Mouse (Mus musculus): ENCODE results near the gene Tmod4. TPM values are rescaled to one million over a fixed set of nuclear protein-coding genes. Genes with fewer than 3 reads are reported as not detected.
"Not testable (repeated sequence)": the region's sequence is repeated elsewhere in the genome, so short reads cannot be mapped to it uniquely, and the experiment has no call there.

Gene Tmod4
- polyA plus RNA-seq, 1 experiment from 2014 or later = 1.9 TPM

DNA sequence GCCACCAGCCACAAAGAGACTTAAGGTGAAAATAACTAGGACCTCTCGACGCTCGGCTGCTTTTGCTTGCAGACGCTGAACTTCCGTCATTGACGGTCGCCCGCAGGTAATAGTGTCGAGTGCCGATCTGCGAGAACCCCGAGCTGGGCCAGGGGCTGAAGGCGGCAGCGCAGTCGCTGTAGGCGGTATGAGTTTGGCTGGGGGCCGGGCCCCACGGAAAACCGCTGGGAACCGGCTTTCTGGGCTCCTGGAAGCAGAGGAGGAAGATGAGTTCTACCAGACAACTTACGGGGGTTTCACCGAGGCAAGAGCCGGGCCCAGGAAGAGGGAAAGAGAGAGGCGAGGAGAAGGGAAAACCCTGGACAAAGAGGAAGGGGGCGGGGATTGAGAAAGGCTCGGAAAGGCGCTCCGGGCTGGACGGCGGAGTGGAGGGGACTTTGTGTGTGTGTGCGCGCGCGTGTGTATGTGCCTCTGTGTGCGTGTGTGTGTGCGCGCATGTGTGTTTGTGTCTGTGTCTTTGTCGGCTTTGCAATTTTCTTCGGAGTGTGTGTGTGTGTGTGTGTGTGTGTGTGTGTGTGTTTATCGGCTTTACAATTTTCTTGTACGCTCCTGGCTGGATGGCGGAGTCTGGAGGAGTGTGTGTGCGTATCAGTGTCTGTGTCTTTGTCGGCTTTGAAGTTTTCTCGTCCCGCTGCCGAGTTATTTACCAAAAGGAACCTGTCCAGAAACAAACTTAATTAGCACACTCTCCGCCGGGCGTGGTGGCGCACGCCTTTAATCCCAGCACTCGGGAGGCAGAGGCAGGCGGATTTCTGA, 13.2 kb upstream of the Tmod4 start, which contains the start of gene Vps72:
Gene Vps72 (plus strand): TSS at position 112 of the 816 bp plus-strand sequence.
- Histone ChIP-seq H3K27me3 (ENCODE audit: control insufficient read depth, insufficient read depth, low read length) (no peaks in the 10 kb centered on the region), H3K4me2 (ENCODE audit: low read depth, low read length) (peak within 1 kb of the TSS; percentile 66), H3K4me1 (ENCODE audit: control insufficient read depth, insufficient read depth, low read length) (peaks cover 8% of the 10 kb centered on the region), H3K27ac (ENCODE audit: low read length) (peak within 1 kb of the TSS; percentile 99), H3K36me3 (ENCODE audit: control insufficient read depth, insufficient read depth) (peaks cover 8% of the 10 kb centered on the region; the same call in 1 of the 2 replicates), H3K9ac (ENCODE audit: low read length) (peak within 1 kb of the TSS; percentile 94), H3K9me3 (replicated peaks; ENCODE audit: control insufficient read depth, low read length) (no peaks in the 10 kb centered on the region), H3K4me3 (ENCODE audit: low read length) (peak within 1 kb of the TSS; percentile 95)
- under 1% methylated on average over 53 of the region's 54 CpGs for WGBS
- ATAC-seq (replicated peaks; ENCODE audit: extremely low read depth, insufficient read depth, low FRiP score) = peak; percentile 69

DNA sequence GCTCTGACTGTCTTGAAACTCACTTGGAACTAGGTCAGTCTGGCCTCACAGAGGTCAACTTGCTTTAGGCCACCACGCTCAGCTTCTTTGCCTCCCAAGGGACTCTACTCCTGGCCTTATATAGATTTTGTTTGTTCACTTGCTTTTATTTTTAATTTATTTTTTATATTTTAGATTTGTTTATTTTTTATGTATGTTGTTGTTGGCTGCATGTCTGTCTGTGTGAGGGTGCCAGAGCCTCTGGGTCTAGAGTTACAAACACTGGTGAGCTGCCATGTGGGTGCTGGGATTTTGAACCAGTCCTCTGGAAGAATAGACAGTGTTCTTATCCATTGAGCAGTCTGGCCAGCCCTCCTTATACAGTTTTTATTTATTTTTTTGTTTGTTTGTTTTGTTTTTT, 11.5 kb upstream of the Tmod4 start:
- H3K27ac ChIP-seq (ENCODE audit: low read length) = no peak overlapping the region
- peaks cover 8% of the 10 kb centered on the region; the same call in 1 of the 2 replicates for H3K36me3 ChIP-seq (ENCODE audit: control insufficient read depth, insufficient read depth)
- 89% methylated on average over 1 of the region's 1 CpGs for WGBS
- no peak for ATAC-seq (replicated peaks; ENCODE audit: extremely low read depth, insufficient read depth, low FRiP score)
- no peak overlapping the region for H3K4me3 ChIP-seq (ENCODE audit: low read length)
- peaks cover 8% of the 10 kb centered on the region for H3K4me1 ChIP-seq (ENCODE audit: control insufficient read depth, insufficient read depth, low read length)
- peak overlapping the region; percentile 6; the same call in 1 of the 2 replicates for H3K9ac ChIP-seq (ENCODE audit: low read length)
- no peak overlapping the region for H3K4me2 ChIP-seq (ENCODE audit: low read depth, low read length)
- no peaks in the 10 kb centered on the region for H3K9me3 ChIP-seq (replicated peaks; ENCODE audit: control insufficient read depth, low read length)
- no peaks in the 10 kb centered on the region for H3K27me3 ChIP-seq (ENCODE audit: control insufficient read depth, insufficient read depth, low read length)

DNA sequence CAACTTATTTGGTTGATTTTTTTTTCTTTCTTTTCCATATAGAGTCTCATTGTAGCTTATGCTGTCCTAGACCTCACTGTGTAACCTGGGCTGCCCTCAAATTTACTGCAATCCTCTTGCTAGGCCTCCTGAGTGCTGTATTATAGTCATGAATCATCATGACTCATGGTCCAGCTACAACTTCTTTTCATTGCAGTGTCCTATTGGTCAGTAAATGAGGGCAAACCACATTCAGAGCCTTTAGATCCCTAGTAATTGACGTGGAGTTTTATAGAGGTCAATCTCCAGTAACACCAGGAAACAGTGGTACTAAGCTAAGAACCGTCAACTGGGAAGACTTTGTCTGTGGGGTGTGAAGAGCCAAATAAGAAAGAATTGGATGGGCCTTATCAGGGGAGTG, 6.5 kb upstream of the Tmod4 start:
- no peak overlapping the region for H3K9ac ChIP-seq (ENCODE audit: low read length)
- H3K4me3 ChIP-seq (ENCODE audit: low read length) = no peak overlapping the region
- H3K27me3 ChIP-seq (ENCODE audit: control insufficient read depth, insufficient read depth, low read length) = no peaks in the 10 kb centered on the region
- H3K36me3 ChIP-seq (ENCODE audit: control insufficient read depth, insufficient read depth) = peaks cover 52% of the 10 kb centered on the region
- H3K27ac ChIP-seq (ENCODE audit: low read length) = no peak overlapping the region
- 87% methylated on average over 2 of the region's 2 CpGs for WGBS
- no peak overlapping the region for H3K4me2 ChIP-seq (ENCODE audit: low read depth, low read length)
- H3K9me3 ChIP-seq (replicated peaks; ENCODE audit: control insufficient read depth, low read length) = no peaks in the 10 kb centered on the region
- ATAC-seq (replicated peaks; ENCODE audit: extremely low read depth, insufficient read depth, low FRiP score) = no peak
- H3K4me1 ChIP-seq (ENCODE audit: control insufficient read depth, insufficient read depth, low read length) = no peaks in the 10 kb centered on the region; the same call in 1 of the 2 replicates

DNA sequence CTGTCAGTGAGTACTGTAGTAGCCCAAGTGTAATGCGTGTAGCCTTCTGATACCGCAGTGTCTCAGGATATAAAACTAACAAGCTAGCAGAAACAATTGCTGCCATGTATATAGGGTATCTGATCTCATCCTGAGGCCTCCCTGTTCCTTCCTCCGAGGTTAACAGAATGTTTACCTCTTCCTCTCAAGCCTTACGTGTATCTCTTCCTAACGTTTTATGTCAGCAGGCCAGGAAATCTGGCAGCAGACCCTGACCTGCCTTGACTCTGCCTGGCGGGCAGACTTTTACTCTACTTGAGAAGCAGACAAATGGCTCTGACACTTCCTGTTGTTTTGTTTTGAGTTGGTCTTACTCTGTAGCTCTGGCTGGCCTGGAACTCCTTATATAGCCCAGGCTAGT, 2.7 kb upstream of the Tmod4 start:
- H3K4me1 ChIP-seq (ENCODE audit: control insufficient read depth, insufficient read depth, low read length) = peaks cover 15% of the 10 kb centered on the region
- ATAC-seq (replicated peaks; ENCODE audit: extremely low read depth, insufficient read depth, low FRiP score) = peak; percentile 71

DNA sequence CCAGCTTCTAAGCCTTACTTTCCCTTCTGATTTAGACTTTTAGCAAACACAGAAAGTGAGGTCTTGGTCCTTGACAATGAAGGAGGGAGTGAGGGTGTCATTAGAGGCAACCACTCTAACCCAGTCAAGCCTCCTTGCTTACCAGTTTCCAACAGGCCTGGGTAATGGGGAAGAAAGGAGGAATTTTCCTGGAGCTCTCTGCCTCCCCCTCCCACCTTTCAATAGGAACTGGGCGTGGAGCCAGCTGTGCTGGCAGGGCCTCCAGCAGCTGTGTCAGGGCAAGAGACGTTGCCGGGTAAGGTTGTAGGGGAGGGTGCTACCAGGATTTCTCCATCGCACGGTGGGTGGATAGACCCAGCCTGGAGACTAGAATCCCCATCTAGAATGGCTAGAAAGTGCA, 696 bp downstream of the Tmod4 start:
- peaks cover 29% of the 10 kb centered on the region for H3K36me3 ChIP-seq (ENCODE audit: control insufficient read depth, insufficient read depth)
- H3K9me3 ChIP-seq (replicated peaks; ENCODE audit: control insufficient read depth, low read length) = no peaks in the 10 kb centered on the region
- peak overlapping the region; percentile 73 for H3K27ac ChIP-seq (ENCODE audit: low read length)
- no peak overlapping the region for H3K4me3 ChIP-seq (ENCODE audit: low read length)
- no peak overlapping the region for H3K9ac ChIP-seq (ENCODE audit: low read length)
- H3K27me3 ChIP-seq (ENCODE audit: control insufficient read depth, insufficient read depth, low read length) = no peaks in the 10 kb centered on the region
- 11% methylated on average over 5 of the region's 5 CpGs for WGBS
- H3K4me1 ChIP-seq (ENCODE audit: control insufficient read depth, insufficient read depth, low read length) = peaks cover 19% of the 10 kb centered on the region
- ATAC-seq (replicated peaks; ENCODE audit: extremely low read depth, insufficient read depth, low FRiP score) = peak; percentile 52; the same call in 1 of the 2 replicates
- peak overlapping the region; percentile 35 for H3K4me2 ChIP-seq (ENCODE audit: low read depth, low read length)

More for the DNA sequence above, 2.7 kb upstream of the Tmod4 start:
- no peak overlapping the region for H3K9ac ChIP-seq (ENCODE audit: low read length)
- no peaks in the 10 kb centered on the region for H3K27me3 ChIP-seq (ENCODE audit: control insufficient read depth, insufficient read depth, low read length)
- peak overlapping the region; percentile 81 for H3K27ac ChIP-seq (ENCODE audit: low read length)
- no peak overlapping the region for H3K4me2 ChIP-seq (ENCODE audit: low read depth, low read length)
- H3K4me3 ChIP-seq (ENCODE audit: low read length) = no peak overlapping the region
- H3K36me3 ChIP-seq (ENCODE audit: control insufficient read depth, insufficient read depth) = peaks cover 45% of the 10 kb centered on the region
- no peaks in the 10 kb centered on the region for H3K9me3 ChIP-seq (replicated peaks; ENCODE audit: control insufficient read depth, low read length)
- WGBS = 61% methylated on average over 6 of the region's 6 CpGs

DNA sequence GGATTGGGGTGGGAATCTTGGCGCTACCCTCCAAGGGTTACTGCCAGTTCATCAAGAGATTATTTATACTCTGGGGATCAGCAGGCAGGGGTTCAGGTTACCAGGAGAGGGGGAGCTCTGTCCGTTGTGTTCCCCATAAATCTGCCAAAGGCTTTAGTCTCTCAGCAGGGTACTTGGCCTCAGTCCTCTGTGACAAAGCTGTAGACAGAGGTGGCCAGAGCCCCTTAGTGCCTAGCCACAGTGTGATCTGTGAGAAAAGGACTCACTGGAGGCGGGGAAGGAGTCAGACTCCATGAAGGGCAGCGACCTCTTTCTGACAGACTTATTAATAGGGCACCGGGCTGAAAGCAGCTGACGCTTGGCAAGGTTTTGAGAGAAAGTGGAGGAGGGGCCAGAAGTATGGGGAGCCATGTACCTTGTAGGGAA, 5.0 kb downstream of the Tmod4 start:
- no peak overlapping the region for H3K4me2 ChIP-seq (ENCODE audit: low read depth, low read length)
- no peak for ATAC-seq (replicated peaks; ENCODE audit: extremely low read depth, insufficient read depth, low FRiP score)
- H3K36me3 ChIP-seq (ENCODE audit: control insufficient read depth, insufficient read depth) = peaks cover 8% of the 10 kb centered on the region
- H3K27ac ChIP-seq (ENCODE audit: low read length) = no peak overlapping the region
- WGBS = 64% methylated on average over 6 of the region's 6 CpGs
- peaks cover 21% of the 10 kb centered on the region for H3K4me1 ChIP-seq (ENCODE audit: control insufficient read depth, insufficient read depth, low read length)
- no peaks in the 10 kb centered on the region for H3K9me3 ChIP-seq (replicated peaks; ENCODE audit: control insufficient read depth, low read length)
- no peaks in the 10 kb centered on the region for H3K27me3 ChIP-seq (ENCODE audit: control insufficient read depth, insufficient read depth, low read length)
- no peak overlapping the region for H3K9ac ChIP-seq (ENCODE audit: low read length)
- no peak overlapping the region for H3K4me3 ChIP-seq (ENCODE audit: low read length)

DNA sequence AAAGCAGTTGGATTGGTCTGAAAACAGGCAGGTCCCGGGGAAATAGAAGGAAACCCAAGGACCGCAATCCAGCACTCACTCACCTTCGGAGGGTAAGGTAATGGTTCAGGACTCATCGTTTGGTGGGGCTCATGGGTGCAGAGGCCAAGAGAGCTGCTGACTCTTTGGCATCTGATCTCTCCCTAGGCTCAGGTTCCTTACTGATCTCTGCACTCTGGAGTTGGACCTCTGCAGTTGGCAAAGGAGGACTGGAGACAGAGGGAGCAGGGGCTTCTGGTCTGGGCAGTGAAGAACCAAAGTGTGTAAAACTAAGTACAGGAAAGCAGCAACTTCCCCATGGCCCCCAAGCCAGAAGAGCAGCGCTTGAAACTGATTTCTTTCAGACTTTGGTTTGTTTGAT, 5.8 kb downstream of the Tmod4 start:
- no peaks in the 10 kb centered on the region for H3K27me3 ChIP-seq (ENCODE audit: control insufficient read depth, insufficient read depth, low read length)
- WGBS = 83% methylated on average over 5 of the region's 5 CpGs
- H3K27ac ChIP-seq (ENCODE audit: low read length) = no peak overlapping the region
- no peaks in the 10 kb centered on the region for H3K9me3 ChIP-seq (replicated peaks; ENCODE audit: control insufficient read depth, low read length)
- H3K4me2 ChIP-seq (ENCODE audit: low read depth, low read length) = no peak overlapping the region
- ATAC-seq (replicated peaks; ENCODE audit: extremely low read depth, insufficient read depth, low FRiP score) = no peak
- H3K36me3 ChIP-seq (ENCODE audit: control insufficient read depth, insufficient read depth) = peaks cover 8% of the 10 kb centered on the region
- H3K4me1 ChIP-seq (ENCODE audit: control insufficient read depth, insufficient read depth, low read length) = peaks cover 15% of the 10 kb centered on the region
- no peak overlapping the region for H3K4me3 ChIP-seq (ENCODE audit: low read length)
- no peak overlapping the region for H3K9ac ChIP-seq (ENCODE audit: low read length)

DNA sequence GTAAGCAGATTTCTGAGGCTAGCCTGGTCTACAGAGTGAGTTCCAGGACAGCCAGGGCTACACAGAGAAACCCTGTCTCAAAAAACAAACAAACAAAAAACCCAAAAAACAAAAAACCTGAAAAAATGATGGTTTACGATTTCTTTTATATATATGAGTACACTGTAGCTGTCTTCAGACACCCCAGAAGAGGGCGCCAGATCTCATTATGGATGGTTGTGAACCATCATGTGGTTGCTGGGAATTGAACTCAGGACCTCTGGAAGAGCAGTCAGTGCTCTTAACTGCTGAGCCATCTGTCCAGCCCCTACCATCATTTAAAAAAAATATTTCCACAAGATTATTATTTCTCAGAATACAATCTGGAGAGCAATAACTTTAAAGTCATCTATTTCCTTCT, 8.1 kb downstream of the Tmod4 start:
- not testable (repeated sequence) for H3K36me3 ChIP-seq (ENCODE audit: control insufficient read depth, insufficient read depth); ATAC-seq (replicated peaks; ENCODE audit: extremely low read depth, insufficient read depth, low FRiP score); H3K9ac ChIP-seq (ENCODE audit: low read length); H3K27me3 ChIP-seq (ENCODE audit: control insufficient read depth, insufficient read depth, low read length); H3K4me3 ChIP-seq (ENCODE audit: low read length); H3K9me3 ChIP-seq (replicated peaks; ENCODE audit: control insufficient read depth, low read length); H3K4me2 ChIP-seq (ENCODE audit: low read depth, low read length); H3K27ac ChIP-seq (ENCODE audit: low read length)
- WGBS = 93% methylated on average over 2 of the region's 2 CpGs
- H3K4me1 ChIP-seq (ENCODE audit: control insufficient read depth, insufficient read depth, low read length) = peaks cover 17% of the 10 kb centered on the region

DNA sequence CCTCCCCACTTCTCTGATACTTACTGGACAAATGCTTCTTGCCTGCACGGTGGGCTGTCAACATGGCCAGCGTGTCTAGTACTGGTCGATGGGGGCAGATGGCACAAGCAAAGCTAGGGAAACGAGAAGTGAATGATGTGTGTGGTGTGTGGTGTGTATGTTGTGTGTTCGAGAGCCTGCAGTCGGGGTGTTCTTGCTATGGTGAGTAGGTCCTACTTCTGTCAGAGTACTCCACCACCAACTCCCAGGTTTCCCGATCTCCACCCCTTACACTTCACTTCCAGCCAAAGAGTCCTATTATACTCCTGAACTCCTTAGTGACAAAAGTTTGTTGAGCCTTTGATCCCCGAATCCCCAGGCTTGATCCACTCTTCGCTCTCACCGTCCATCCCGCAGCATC, 8.9 kb downstream of the Tmod4 start:
- H3K36me3 ChIP-seq (ENCODE audit: control insufficient read depth, insufficient read depth) = peaks cover 8% of the 10 kb centered on the region
- ATAC-seq (replicated peaks; ENCODE audit: extremely low read depth, insufficient read depth, low FRiP score) = no peak

More for the DNA sequence above, 8.9 kb downstream of the Tmod4 start:
- Histone ChIP-seq H3K9me3 (replicated peaks; ENCODE audit: control insufficient read depth, low read length) (no peaks in the 10 kb centered on the region), H3K4me1 (ENCODE audit: control insufficient read depth, insufficient read depth, low read length) (peaks cover 17% of the 10 kb centered on the region), H3K27me3 (ENCODE audit: control insufficient read depth, insufficient read depth, low read length) (no peaks in the 10 kb centered on the region), H3K9ac (ENCODE audit: low read length) (peak overlapping the region; percentile 81), H3K27ac (ENCODE audit: low read length) (peak overlapping the region; percentile 84; the same call in 1 of the 2 replicates), H3K4me3 (ENCODE audit: low read length) (peak overlapping the region; percentile 89), H3K4me2 (ENCODE audit: low read depth, low read length) (peak overlapping the region; percentile 90)
- WGBS = 48% methylated on average over 11 of the region's 11 CpGs
